Mouse (Mus musculus) spleen, adult 2 months (tissue): ENCODE results near the gene Cope. TPM values are rescaled to one million over a fixed set of nuclear protein-coding genes. Genes with fewer than 3 reads are reported as not detected.

ENCODE experiments used
- DNase-seq, 2 experiments: peaks; one replicate each; pipeline versions ENCODE4 v3.0.0 to v3.0.0-alpha.2; 2012 to 2021; ENCODE audit warnings: low spot score in 2 of 2, low read depth in 1 of 2
- H3K27ac ChIP-seq: fragments of 200-500 bp; 2 replicates; pipeline ENCODE4 v1.5.1; 2012; ENCODE audit warnings: low read length, inconsistent platforms; ENCODE audit not compliant: insufficient read depth
- H3K27me3 ChIP-seq: fragments of 200-500 bp; 2 replicates; pipeline ENCODE4 v1.6.1; 2012; ENCODE audit warnings: mild to moderate bottlenecking, moderate library complexity, low read length, inconsistent platforms; ENCODE audit not compliant: control insufficient read depth, insufficient read depth
- H3K36me3 ChIP-seq: fragments of 200-500 bp; 2 replicates; pipeline ENCODE4 v1.6.1; 2012; ENCODE audit warnings: mild to moderate bottlenecking, low read length, inconsistent platforms; ENCODE audit not compliant: control insufficient read depth, insufficient read depth
- H3K4me1 ChIP-seq: fragments of 200-500 bp; 2 replicates; pipeline ENCODE4 v1.6.1; 2011; ENCODE audit warnings: inconsistent platforms; ENCODE audit not compliant: control insufficient read depth, insufficient read depth, insufficient read length
- H3K4me3 ChIP-seq: fragments of 200-500 bp; 2 replicates; pipeline ENCODE4 v1.5.1; 2011; ENCODE audit warnings: mild to moderate bottlenecking, inconsistent platforms; ENCODE audit not compliant: insufficient read depth, insufficient read length; ENCODE audit errors: extremely low read depth
- CTCF ChIP-seq: fragments of 200-500 bp; IDR thresholded peaks from 2 replicates; pipeline ENCODE4 v1.5.1; 2011; ENCODE audit warnings: mild to moderate bottlenecking, inconsistent platforms; ENCODE audit not compliant: insufficient read depth, insufficient read length, insufficient replicate concordance; ENCODE audit errors: extremely low read depth
- POLR2A ChIP-seq: fragments of 200-500 bp; IDR thresholded peaks from 2 replicates; pipeline ENCODE4 v1.6.1; 2011; ENCODE audit warnings: low read depth, low read length, inconsistent platforms
- WGBS: fragments of 180-500 bp; shearing (Covaris S2); methylation state at CpG from one replicate; pipeline ENCODE4 v1.1.7; 2018; 5-methylcytosine and 5-hydroxymethylcytosine counted together
- polyA plus RNA-seq: library from polyadenylated mRNA; depleted of rRNA; stranded (reverse); fragments of >200 nt; gene quantifications from 2 replicates; pipeline ENCODE4 v1.2.3, GENCODE M21; 2012

The Cope gene
- polyA plus RNA-seq, 1 experiment = 200 TPM

DNA sequence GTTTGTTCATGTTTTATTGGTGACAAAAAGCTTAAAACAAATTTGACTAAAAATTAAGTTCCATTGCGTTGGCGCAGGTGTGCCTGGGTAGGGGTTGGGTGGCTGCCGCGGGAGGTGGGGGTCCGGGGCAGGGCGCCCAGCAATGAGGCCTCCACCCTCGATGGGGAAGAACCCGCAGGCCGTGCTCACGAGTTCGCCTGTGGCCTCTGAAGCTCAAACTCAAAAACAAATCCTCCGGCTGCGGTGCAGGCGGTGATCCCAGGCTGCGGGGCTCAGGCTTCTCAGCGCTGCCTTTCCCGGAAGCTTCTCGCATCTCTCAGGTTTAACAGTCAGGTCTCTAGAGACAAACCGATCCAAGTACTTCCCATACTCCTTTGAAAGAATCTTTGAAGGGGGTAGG is 29.2 kb downstream of the Cope start:
- no peak for DNase-seq
- WGBS = 97% methylated on average over 19 of the region's 19 CpGs
- no peak for TF ChIP-seq POLR2A
- TF ChIP-seq CTCF = no peak
- no peak overlapping the region for H3K4me3 ChIP-seq
- no peaks in the 10 kb centered on the region for H3K27me3 ChIP-seq
- no peak overlapping the region for H3K27ac ChIP-seq
- peaks cover 50% of the 10 kb centered on the region for H3K36me3 ChIP-seq
- no peaks in the 10 kb centered on the region for H3K4me1 ChIP-seq

GRCm38 (mm10) chr8:70332070-70332877 is 30.0 kb downstream of the Cope start:
- TF ChIP-seq CTCF = no peak
- peaks cover 57% of the 10 kb centered on the region for H3K36me3 ChIP-seq

GRCm38 (mm10) chr8:70332878-70333202 is 30.5 kb downstream of the Cope start:
- H3K27ac ChIP-seq = no peak overlapping the region
- 93% methylated on average over 6 of the region's 6 CpGs for WGBS
- no peak overlapping the region for H3K4me3 ChIP-seq
- H3K27me3 ChIP-seq = no peaks in the 10 kb centered on the region
- DNase-seq = no peak
- TF ChIP-seq CTCF (no peak), POLR2A (no peak)
- peaks cover 63% of the 10 kb centered on the region for H3K36me3 ChIP-seq
- H3K4me1 ChIP-seq = no peaks in the 10 kb centered on the region

More at GRCm38 (mm10) chr8:70332070-70332877, 30.0 kb downstream of the Cope start:
- no peaks in the 10 kb centered on the region for H3K27me3 ChIP-seq
- H3K4me3 ChIP-seq = no peak overlapping the region
- H3K4me1 ChIP-seq = no peaks in the 10 kb centered on the region
- DNase-seq = no peak
- H3K27ac ChIP-seq = no peak overlapping the region
- WGBS = 82% methylated on average over 41 of the region's 41 CpGs

DNA sequence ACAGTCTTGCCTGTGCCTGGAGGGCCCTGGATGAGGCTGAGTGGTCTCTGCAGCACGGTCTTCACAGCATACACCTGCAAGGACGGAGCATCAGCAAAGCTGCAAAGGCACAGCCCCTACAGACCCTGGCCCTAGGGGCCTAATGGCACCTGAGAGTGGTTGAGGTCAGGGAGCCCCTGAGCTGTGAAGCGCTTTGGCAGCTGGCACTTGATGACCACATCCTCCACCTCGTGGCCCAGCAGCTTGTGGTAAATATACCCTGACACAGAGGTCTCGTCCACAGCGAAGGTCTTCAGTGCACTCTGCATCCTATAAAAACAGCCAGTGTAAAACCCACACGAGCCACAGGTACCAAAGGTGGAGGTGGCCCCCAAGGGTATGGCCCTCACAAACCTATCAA is 36.6 kb downstream of the Cope start:
- no peak overlapping the region for H3K27ac ChIP-seq
- 79% methylated on average over 7 of the region's 7 CpGs for WGBS
- no peak overlapping the region for H3K4me3 ChIP-seq
- TF ChIP-seq CTCF (no peak), POLR2A (no peak)
- DNase-seq = no peak
- H3K27me3 ChIP-seq = no peaks in the 10 kb centered on the region
- peaks cover 71% of the 10 kb centered on the region for H3K36me3 ChIP-seq
- no peaks in the 10 kb centered on the region; the same call in 1 of the 2 replicates for H3K4me1 ChIP-seq

DNA sequence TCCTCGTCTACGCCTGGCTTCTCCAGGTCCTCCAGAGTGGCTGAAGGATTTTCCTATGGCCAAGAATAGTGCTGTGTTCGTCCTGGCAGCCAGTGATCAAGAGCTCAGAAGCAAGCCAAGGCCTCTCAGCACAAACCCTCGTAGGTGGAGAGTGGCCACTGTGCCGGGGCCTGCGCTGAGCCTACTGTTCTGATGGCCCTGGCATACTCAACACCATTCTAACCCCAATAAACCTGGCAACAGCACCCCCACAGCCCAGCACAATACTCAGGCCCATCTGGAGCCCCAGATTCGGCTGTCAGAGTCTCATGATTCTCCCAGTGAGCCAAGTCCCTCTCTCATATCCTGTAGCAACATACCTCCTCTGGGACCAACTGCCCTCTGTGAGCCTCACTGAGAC is 38.3 kb downstream of the Cope start:
- TF ChIP-seq CTCF (no peak), POLR2A (no peak)
- DNase-seq = no peak
- Histone ChIP-seq H3K4me3 (no peak overlapping the region), H3K36me3 (peaks cover 55% of the 10 kb centered on the region), H3K27me3 (no peaks in the 10 kb centered on the region), H3K4me1 (no peaks in the 10 kb centered on the region; the same call in 1 of the 2 replicates), H3K27ac (no peak overlapping the region)
- WGBS = 92% methylated on average over 7 of the region's 7 CpGs

DNA sequence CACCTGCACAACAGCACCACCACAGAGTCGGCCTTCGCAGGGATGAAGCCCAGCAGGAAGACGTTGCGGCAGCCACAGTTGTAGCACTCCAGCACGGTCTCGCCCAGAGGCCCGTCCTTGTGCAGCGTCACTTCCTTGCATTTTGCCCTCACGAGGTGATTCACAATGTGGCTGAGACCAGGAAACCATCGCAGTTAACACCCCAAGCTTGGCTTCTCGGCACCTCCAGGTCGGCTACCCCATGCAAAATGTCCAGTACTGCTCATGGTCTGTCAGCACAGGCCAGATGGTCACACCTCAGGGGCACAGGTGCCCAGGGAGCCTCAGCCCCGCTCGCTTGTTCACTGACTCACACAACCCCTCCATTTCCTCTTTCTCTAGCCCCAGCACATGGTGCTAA is 39.7 kb downstream of the Cope start:
- no peak overlapping the region for H3K27ac ChIP-seq
- H3K4me1 ChIP-seq = no peaks in the 10 kb centered on the region; the same call in 1 of the 2 replicates
- H3K36me3 ChIP-seq = peaks cover 47% of the 10 kb centered on the region
- no peak overlapping the region for H3K4me3 ChIP-seq
- TF ChIP-seq CTCF (no peak), POLR2A (no peak)
- WGBS = 52% methylated on average over 14 of the region's 14 CpGs
- H3K27me3 ChIP-seq = no peaks in the 10 kb centered on the region
- no peak for DNase-seq

GRCm38 (mm10) chr8:70343076-70343475 is 40.8 kb downstream of the Cope start:
- H3K36me3 ChIP-seq = peaks cover 36% of the 10 kb centered on the region

More at GRCm38 (mm10) chr8:70343076-70343475, 40.8 kb downstream of the Cope start:
- whole genome bisulfite sequencing = 95% methylated on average over 7 of the region's 7 CpGs
- DNase-seq = no peak
- Histone ChIP-seq H3K4me3 (no peak overlapping the region), H3K27ac (no peak overlapping the region), H3K27me3 (no peaks in the 10 kb centered on the region), H3K4me1 (no peaks in the 10 kb centered on the region; the same call in 1 of the 2 replicates)
- TF ChIP-seq CTCF = no peak
- TF ChIP-seq POLR2A = no peak
